Mouse (Mus musculus): ENCODE measurements around the gene Tdrd9.
A peak's percentile ranks its signal among the peaks of the same experiment; 100 is the strongest.
"Not testable (repeated sequence)": the region's sequence is repeated elsewhere in the genome, so short reads cannot be mapped to it uniquely, and the experiment has no call there.

Gene Tdrd9

DNA sequence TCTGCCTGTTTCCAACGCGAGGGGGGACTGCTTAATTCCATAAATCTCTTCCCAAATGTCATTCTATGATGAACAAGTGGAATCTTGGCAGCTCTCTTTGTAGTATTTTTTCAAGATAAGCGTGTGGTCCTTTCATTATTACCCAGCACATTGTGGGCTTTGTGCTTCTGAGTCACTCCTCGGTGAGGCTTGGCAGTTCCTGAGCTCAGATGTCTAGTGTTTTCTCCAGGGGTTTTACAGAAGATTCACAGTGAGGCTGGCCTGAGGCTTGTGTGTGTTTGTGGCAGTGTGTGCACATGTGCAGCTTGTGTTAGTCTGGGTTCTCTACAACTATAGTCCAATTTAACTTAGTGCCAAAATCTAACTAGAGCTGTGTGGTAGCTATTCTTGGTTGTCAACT is 56.0 kb downstream of the Tdrd9 start:
- DNase-seq (ENCODE audit: low spot score in 2 of 2): no peak

DNA sequence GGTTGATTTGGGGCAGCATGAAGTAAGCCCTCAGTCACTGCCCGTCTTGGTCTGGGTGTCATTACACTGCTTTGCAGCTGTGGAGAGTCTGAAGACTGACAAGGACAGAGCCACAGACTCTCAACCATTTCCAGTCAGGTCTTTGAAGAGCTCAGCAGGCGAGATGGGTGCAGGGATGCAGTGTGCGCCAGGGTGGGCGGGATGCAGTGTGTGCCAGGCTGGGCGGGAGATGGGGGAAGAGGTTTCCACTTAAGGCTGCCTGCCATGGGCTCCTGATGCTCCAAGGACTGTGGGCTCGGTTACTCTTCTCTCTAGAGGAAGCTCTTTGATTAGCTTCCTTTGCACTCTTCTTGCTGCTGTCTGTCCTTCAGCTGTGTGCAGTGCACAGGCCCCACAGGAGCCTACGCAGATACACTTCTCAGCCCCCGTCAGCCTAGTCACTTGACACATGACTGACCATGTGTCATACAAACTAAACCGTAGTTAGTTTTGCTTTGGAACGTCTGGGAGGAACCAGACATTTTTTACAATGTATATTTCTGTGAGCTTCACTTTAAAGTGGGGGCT is 62.1 kb downstream of the Tdrd9 start:
- no peak for DNase-seq (ENCODE audit: low spot score in 2 of 2)

DNA sequence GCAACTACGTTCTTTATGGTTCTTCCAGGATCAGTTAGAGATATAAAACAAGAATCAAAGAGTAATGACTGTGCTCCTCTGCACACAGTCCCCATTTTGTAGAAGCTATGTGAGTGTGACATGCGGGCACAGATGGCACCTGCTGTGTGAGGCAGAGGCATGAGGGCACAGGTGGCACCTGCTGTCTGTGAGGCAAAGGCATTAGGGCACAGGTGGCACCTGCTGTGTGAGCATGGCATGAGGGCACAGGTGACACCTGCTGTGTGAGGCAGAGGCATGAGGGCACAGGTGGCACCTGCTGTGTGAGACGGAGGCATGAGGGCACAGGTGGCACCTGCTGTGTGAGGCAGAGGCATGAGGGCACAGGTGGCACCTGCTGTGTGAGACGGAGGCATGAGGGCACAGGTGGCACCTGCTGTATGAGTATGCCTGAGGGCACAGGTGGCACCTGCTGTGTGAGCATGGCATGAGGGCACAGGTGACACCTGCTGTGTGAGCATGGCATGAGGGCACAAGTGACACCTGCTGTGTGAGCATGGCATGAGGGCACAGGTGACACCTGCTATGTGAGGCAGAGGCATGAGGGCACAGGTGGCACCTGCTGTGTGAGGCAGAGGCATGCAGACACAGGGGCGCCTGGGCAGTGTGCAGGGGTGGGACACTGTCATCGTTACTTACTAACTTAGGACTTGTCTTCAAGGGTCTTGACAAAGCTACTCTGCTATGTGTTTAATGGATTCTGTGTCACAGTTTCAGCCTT is 64.2 kb downstream of the Tdrd9 start:
- not testable (repeated sequence) for DNase-seq (ENCODE audit: low spot score in 2 of 2)

- DNase-seq (ENCODE audit: low spot score in 2 of 2): no peak
Measured at GRCm38 (mm10) chr12:112038441-112038840, 67.1 kb downstream of the Tdrd9 start.

DNA sequence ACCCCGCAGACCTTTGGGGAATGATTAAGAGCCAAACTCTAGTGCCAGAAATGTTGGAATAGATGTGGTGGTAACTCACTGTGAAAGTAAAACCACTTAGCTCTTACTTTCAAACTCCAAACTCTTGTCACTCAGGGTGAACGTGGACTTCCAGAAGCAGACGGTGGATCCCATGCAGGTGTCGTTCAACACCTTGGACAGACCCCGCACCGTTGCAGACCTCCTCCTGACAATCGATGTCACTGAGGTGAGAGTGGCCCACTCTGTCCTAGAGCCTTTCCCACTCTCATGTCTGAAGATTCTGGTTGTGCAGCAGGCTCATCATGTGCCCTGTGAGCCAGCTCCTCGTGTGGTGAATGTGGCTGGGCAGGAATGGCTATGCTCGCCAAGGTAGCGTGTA is 67.8 kb downstream of the Tdrd9 start:
- no peak for DNase-seq (ENCODE audit: low spot score in 2 of 2)

DNA sequence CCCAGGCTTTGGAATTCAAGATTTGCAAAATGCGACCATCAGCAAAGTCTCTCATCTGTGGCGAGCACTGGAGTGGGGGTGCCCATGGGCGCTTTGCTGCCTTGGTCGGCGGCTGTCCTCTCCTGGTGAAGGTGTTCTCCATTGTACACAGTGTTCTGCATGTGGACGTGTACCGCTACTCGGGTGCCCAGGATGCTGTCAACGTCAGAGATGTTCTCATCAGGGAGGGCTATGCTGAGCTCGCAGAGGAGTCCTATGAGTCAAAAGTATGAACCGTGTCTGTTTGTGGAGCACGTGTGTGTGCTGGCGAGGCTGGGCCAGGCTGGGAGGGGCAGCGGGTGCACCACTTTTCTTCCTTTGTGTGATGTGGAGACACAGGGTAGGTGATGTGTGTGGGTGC is 71.3 kb downstream of the Tdrd9 start:
- DNase-seq (ENCODE audit: low spot score in 2 of 2): no peak

- peak; percentile 44 to 71 for DNase-seq (ENCODE audit: low spot score in 2 of 2)
Measured at GRCm38 (mm10) chr12:112077651-112078050, 106.3 kb downstream of the Tdrd9 start.

GRCm38 (mm10) chr12:112079911-112080310 is 108.6 kb downstream of the Tdrd9 start:
- no peak for DNase-seq (ENCODE audit: low spot score in 2 of 2)

DNA sequence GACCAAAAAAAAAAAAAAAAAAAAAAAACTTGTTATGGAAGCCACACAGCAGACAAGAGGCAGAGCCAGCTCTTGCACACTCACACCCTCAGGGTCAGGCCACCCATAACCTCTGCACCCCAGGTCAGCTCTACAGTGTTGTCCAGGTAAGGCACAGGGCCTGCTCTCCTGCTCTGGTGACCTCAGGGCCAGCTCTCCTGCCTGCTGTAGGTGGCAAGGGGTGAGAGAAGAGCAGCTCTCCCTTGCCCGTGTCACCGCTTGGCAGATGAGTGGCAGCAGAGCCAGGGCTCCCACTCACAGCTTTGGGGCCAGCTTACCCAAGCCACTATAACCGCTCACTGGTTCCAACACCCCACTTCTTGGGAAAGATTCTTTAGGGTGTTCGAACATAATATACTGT is 109.6 kb downstream of the Tdrd9 start:
- no peak for DNase-seq (ENCODE audit: low spot score in 2 of 2)

DNA sequence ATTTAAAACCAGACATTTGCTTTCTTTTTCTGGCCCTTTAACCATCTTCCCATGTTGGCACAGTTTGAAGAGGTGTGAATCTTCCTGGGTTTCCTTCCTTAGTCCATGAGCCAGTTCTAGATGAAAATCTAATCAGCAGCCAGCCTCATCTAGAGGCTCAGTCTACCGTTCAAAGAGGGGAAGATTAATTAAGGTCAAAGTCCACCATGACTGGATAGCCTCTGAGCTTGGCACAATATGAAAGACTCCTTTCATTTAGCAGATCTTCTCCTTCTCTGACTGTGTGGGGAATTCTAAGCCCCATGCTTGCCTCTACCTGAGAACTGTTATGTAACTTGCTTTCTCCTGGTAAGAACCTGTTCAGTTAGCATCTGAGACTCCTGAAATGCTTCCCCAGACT is 110.9 kb downstream of the Tdrd9 start:
- no peak for DNase-seq (ENCODE audit: low spot score in 2 of 2)

DNA sequence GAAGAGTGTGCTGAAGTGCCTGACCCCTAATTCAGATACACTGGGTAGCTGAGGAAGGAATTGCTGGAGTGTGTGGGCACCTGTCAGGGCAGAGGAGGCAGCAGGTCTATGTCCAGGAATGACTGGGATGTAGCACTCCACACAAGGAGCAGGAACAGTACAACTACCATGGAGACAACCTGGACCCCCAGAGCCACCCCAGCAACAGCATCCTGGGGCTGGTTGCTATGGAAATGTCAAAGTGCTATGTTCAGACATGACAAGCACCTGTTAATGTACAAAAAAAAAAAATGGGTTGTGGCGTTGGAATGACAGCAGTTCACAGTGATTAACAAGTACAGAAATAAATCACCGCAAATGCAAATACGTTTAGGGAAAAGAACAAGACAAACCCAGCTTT is 114.9 kb downstream of the Tdrd9 start:
- DNase-seq (ENCODE audit: low spot score in 2 of 2): no peak

DNA sequence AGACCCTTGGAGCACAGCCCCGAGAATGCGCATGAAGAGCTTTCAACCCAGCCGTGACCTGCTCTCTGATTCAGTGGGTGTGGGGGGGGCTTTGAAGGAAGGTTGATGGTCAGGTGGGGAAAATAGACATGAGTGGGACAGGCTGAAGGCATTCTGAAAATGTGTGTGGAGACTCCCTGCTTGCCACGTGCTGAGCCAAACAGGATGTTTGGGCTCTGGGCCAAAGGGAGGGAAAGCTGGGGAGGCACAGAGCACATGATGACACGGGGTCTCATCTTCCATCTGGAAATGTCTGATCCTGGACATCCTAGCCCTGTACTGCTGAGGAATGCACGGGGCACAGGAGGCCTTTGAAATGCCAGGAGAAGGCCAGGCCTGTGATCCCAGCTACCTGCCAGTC is 115.4 kb downstream of the Tdrd9 start:
- no peak for DNase-seq (ENCODE audit: low spot score in 2 of 2)

DNA sequence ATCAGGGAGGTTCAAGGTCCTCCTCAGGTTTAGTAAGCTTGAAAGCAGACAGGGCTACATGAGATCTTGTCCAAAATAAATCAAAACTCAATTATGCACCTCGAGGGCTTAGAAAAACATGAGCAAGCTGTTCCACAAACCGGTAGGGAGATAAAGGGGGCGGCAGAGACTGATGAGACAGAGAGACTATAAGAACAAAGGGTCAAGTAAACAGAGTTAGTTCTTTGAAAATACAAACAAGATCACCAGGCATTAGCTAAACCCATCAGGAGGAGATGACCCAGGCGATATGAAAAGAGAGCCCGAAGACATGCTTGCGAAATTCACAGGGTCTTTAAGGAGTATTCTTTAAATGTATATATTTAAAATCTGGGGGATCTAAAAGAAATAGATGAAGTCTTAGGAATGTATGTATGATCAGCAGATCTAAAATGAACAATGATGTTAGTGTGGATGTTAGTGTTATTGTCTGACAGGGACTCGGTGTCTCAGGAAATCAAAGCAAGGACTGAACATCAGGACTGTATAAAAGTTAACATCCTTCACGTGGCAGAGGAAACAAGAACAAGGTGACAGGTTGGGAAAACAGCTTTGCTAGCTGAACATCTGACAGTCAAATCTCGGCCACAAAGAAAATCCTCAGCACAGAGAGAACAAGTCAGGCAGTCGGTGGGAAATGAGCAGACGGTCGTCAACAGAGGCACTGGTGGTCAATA is 117.4 kb downstream of the Tdrd9 start:
- no peak for DNase-seq (ENCODE audit: low spot score in 2 of 2)

DNA sequence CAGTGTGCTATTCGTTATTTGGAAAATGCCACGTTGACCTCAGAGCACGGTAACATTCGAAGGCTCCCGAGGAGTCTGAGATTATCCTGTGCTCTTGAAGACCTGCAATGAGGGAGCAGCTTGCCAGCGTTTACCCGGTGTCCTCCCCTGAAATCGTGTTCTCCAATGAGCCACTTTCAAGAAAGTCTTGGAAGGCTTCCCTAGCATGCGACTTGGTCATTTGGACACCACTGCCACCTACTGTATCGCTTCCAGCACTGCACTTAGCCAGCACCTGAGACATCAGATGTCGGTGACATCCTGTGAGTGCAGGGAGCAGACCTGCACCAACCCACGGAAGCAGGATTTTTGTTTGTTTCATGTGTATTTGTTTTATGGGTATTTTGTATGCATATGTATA is 119.7 kb downstream of the Tdrd9 start:
- peak; percentile 80 to 82 for DNase-seq (ENCODE audit: low spot score in 2 of 2)

DNA sequence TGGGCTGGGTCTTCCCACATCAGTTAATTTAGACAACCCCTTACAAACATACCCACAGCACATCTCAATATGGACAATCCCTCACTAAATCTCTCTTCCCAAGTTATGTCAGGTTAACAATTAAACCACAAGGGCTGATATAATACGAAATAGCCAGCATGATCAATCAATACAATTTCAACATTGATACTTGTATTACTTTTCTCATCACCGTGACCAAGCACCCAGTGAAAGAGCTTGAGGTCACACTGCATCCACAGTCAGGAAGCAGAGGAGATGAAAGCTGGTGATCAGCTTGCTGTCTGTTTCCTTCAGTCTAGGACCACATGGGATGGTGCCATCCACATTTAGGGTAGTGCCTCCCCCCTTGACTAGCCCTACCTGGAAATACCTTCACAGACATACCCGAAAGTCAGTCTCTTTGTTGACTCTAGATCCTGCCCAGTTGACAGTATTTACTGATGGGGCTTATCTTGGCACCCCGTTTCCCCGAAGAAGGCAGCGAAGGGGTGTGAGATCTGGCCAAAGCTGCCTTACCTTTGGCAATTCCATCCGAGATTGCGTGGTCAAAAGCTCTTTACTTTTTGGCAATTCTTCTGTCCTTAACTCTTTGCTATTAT is 123.0 kb downstream of the Tdrd9 start:
- no peak for DNase-seq (ENCODE audit: low spot score in 2 of 2)

DNA sequence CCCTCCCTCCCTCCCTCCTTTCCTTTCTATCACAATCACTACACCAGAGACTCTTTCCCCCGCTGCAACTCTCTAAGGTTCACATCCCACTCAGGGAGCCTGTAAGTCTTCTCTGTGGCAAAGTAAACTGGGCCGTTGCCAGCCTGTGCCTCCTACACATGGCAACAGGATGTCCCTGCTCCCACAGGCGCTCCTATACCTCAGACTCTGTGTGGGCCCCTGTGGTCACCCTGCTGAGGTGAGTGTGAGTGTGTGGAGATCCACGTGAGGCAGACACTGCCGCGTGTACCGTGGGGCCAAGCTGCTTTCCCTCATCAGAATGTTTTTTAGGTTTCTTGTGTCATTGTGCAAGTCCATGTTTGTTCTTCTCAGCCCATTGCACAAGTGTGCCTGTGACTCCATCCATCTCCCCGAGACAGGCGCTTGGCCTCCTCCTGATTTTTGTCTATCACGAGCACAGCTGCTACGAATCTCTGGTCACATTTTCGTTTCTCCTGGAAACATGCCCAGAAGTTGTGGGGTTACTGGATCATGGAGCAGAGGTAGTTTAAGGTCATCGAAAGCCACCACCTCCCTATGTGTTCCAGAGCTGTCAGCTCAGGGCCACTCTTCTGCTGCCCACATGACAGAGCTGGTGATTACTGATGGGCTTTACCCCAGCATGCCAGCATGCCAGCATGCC is 124.8 kb downstream of the Tdrd9 start:
- DNase-seq (ENCODE audit: low spot score in 2 of 2): no peak

DNA sequence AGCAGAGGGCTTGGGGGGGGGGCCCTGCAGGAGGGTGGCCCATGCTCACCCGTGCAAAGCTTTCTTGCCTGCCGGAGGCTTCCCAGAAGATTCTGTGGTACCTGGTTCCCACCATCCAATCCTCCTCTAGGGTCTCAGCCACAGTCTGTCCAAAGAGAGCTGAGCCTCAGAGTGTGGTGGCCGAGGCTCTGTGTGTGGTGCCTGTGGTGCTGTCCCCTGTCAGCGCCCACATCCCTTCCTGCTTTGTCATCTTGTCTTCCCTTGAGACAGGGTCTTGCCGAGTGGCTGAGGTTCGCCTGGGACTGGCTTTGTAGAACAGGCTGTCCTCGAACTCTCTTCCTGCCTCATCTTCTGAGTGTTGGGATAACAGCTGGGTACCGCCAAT is 125.4 kb downstream of the Tdrd9 start:
- no peak for DNase-seq (ENCODE audit: low spot score in 2 of 2)

DNA sequence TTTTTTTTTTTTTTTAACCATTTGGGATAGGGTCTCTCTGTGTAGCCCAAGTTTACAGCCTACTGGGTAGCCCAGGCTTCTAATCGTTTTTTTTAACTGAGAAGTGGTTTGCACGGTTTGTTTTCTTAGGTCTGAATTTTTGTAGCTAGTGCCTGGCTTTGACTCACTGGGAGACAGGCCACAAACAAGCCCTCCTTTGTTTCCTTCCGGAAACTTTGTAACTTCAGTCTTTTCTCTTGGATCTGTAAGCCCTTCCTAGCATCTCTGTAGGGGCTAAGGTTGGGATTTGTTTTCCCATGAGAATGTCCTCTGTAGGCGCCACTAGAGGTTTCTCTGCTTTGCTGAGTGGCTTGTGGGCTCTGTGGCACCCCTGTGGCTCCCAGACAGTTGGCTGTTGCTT is 128.7 kb downstream of the Tdrd9 start:
- DNase-seq (ENCODE audit: low spot score in 2 of 2): no peak

DNA sequence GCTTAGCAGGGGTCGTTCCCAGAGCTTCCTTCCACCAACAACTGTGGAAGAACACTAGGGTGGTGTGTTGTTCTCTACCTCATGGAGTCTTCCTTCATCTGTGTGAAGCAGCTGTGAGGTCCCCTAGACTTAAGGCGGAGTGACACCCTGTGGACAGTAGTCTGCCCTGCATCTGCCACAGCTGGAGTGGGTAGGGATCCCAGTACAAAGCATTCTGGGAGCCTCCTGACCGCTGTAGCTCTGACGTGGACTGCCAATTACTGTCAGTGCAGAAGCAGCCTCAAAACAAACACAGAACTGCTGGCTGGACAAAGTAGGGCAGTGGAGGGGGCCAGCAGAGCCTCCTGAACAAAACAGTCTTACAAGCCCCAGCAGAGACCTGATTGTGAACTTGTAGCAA is 129.7 kb downstream of the Tdrd9 start:
- no peak for DNase-seq (ENCODE audit: low spot score in 2 of 2)

- DNase-seq (ENCODE audit: low spot score in 2 of 2): no peak
Measured at GRCm38 (mm10) chr12:112103179-112103578, 131.8 kb downstream of the Tdrd9 start.

- no peak for DNase-seq (ENCODE audit: low spot score in 2 of 2)
Measured at GRCm38 (mm10) chr12:112104890-112105289, 133.5 kb downstream of the Tdrd9 start.

DNA sequence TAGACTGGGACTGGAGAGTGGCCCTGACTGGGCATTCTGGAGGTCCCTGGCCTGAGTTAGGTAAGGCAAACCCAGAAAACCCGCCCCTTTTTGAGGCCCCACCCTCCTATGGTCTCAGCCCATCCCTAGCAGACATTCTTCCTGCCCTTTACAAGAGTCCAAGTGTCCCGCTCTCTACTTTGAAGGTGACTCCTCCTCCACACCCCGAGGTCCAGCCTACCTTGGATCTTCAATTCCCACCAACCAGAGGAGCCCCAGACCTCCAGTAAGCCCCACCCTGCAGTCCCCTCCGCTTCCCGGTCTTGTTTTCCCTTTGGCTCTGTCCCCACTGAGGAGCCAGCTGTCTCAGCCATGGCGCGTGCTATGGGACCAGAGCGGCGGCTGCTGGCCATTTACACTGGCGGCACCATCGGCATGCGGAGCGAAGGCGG is 135.2 kb downstream of the Tdrd9 start, which contains the start of gene Aspg:
Aspg (plus strand) TSS at position 139 of the 431 bp plus-strand sequence.
- DNase-seq (ENCODE audit: low spot score in 2 of 2): no peak
